Mouse (Mus musculus) C2C12 (cell line): ENCODE data around the gene Hadhb.

Experiments
- CEBPB ChIP-seq: IDR thresholded peaks from one replicate; pipeline ENCODE4 v1.6.1; 2011; ENCODE audit warnings: low read depth, mild to moderate bottlenecking, control low read depth, moderate library complexity
- CTCF ChIP-seq: IDR thresholded peaks from one replicate; pipeline ENCODE4 v1.5.1; 2011; ENCODE audit not compliant: control insufficient read depth, insufficient read depth, insufficient read length
- MAX ChIP-seq: IDR thresholded peaks from one replicate; pipeline ENCODE4 v1.6.1; 2011; ENCODE audit warnings: mild to moderate bottlenecking, control low read depth
- MYOD1 ChIP-seq: IDR thresholded peaks from one replicate; pipeline ENCODE4 v1.6.1; 2011; ENCODE audit warnings: low read depth; ENCODE audit not compliant: control insufficient read depth, insufficient read length
- MYOG ChIP-seq: IDR thresholded peaks from one replicate; pipeline ENCODE4 v1.6.1; 2011; ENCODE audit not compliant: control insufficient read depth, insufficient read length; ENCODE audit errors: extremely low read depth

DNA sequence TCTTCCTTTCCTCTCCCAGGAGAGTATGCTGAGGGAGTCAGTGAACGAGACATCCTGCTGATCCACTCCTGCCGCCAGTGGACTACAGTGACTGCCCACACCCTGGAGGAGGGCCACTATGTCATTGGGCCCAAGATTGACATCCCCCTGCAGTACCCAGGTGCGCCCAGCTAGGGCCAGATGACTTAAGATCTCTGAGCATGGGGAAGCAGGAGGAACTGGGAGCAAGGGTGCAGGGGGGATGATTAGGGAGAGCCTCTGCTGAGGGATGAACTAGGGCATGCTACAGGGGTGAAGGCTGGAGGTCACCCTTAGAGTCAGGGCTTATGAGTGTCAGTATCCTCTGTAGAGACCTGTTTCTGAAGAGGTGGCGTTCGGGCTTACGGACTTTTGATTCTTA is 46.8 kb upstream of the Hadhb start:
- TF ChIP-seq CTCF (no peak), MAX (no peak), MYOG (no peak), MYOD1 (no peak), CEBPB (no peak)
